Mouse (Mus musculus): Measurements from ENCODE around the gene Slc26a3. TPM values are rescaled to one million over a fixed set of nuclear protein-coding genes. Genes with fewer than 3 reads are reported as not detected.
"Not testable (repeated sequence)": the region's sequence is repeated elsewhere in the genome, so short reads cannot be mapped to it uniquely, and the experiment has no call there.

The Slc26a3 gene
- polyA plus RNA-seq, 1 experiment from 2014 or later, result 0.13 TPM

- H3K36me3 ChIP-seq (ENCODE audit: control insufficient read depth, insufficient read depth, low read length), result no peaks in the 10 kb centered on the region
- no peaks in the 10 kb centered on the region for H3K9me3 ChIP-seq (ENCODE audit: control insufficient read depth, low read length)
- H3K27me3 ChIP-seq (ENCODE audit: control insufficient read depth, insufficient read depth, low read depth, low read length), result no peaks in the 10 kb centered on the region
- no peak overlapping the region for H3K9ac ChIP-seq (ENCODE audit: low read length)
- H3K4me1 ChIP-seq (replicated peaks; ENCODE audit: control insufficient read depth, insufficient read depth, low read length), result no peaks in the 10 kb centered on the region; the same call in 1 of the 2 replicates
- no peak overlapping the region for H3K4me3 ChIP-seq (ENCODE audit: low read length)
- no peak overlapping the region for H3K4me2 ChIP-seq (ENCODE audit: low read depth, low read length)
- 91% methylated on average over 9 of the region's 9 CpGs for WGBS
- no peak overlapping the region for H3K27ac ChIP-seq (ENCODE audit: low read length)
- ATAC-seq (ENCODE audit: low read depth), result no peak
Measured at GRCm38 (mm10) chr12:31456271-31456670, 65.6 kb downstream of the Slc26a3 start.

- 0 out of 2 replicates have a peak, but pooled peaks have one; percentile 45 for ATAC-seq (ENCODE audit: low read depth)
- Histone ChIP-seq H3K4me2 (ENCODE audit: low read depth, low read length) (no peak overlapping the region), H3K9me3 (ENCODE audit: control insufficient read depth, low read length) (no peaks in the 10 kb centered on the region), H3K36me3 (ENCODE audit: control insufficient read depth, insufficient read depth, low read length) (no peaks in the 10 kb centered on the region), H3K4me3 (ENCODE audit: low read length) (no peak overlapping the region), H3K4me1 (replicated peaks; ENCODE audit: control insufficient read depth, insufficient read depth, low read length) (no peaks in the 10 kb centered on the region; the same call in 1 of the 2 replicates), H3K27ac (ENCODE audit: low read length) (no peak overlapping the region), H3K27me3 (ENCODE audit: control insufficient read depth, insufficient read depth, low read depth, low read length) (no peaks in the 10 kb centered on the region), H3K9ac (ENCODE audit: low read length) (no peak overlapping the region)
- WGBS, result 53% methylated on average over 4 of the region's 4 CpGs
Measured at GRCm38 (mm10) chr12:31458474-31458873, 67.8 kb downstream of the Slc26a3 start.

GRCm38 (mm10) chr12:31460270-31460669, 69.6 kb downstream of the Slc26a3 start:
- H3K4me2 ChIP-seq (ENCODE audit: low read depth, low read length); H3K4me3 ChIP-seq (ENCODE audit: low read length); H3K36me3 ChIP-seq (ENCODE audit: control insufficient read depth, insufficient read depth, low read length); H3K27ac ChIP-seq (ENCODE audit: low read length); H3K9ac ChIP-seq (ENCODE audit: low read length); ATAC-seq (ENCODE audit: low read depth); H3K27me3 ChIP-seq (ENCODE audit: control insufficient read depth, insufficient read depth, low read depth, low read length); H3K4me1 ChIP-seq (replicated peaks; ENCODE audit: control insufficient read depth, insufficient read depth, low read length); H3K9me3 ChIP-seq (ENCODE audit: control insufficient read depth, low read length): not testable (repeated sequence)
- WGBS, result 35% methylated on average over 3 of the region's 3 CpGs

- 85% methylated on average over 9 of the region's 9 CpGs for WGBS
- Histone ChIP-seq H3K27ac (ENCODE audit: low read length) (no peak overlapping the region), H3K4me3 (ENCODE audit: low read length) (no peak overlapping the region), H3K4me1 (replicated peaks; ENCODE audit: control insufficient read depth, insufficient read depth, low read length) (no peaks in the 10 kb centered on the region; the same call in 1 of the 2 replicates), H3K4me2 (ENCODE audit: low read depth, low read length) (no peak overlapping the region), H3K9me3 (ENCODE audit: control insufficient read depth, low read length) (no peaks in the 10 kb centered on the region), H3K27me3 (ENCODE audit: control insufficient read depth, insufficient read depth, low read depth, low read length) (no peaks in the 10 kb centered on the region), H3K9ac (ENCODE audit: low read length) (no peak overlapping the region), H3K36me3 (ENCODE audit: control insufficient read depth, insufficient read depth, low read length) (no peaks in the 10 kb centered on the region)
- no peak for ATAC-seq (ENCODE audit: low read depth)
Measured at GRCm38 (mm10) chr12:31461371-31461770, 70.7 kb downstream of the Slc26a3 start.

- Histone ChIP-seq H3K27me3 (ENCODE audit: control insufficient read depth, insufficient read depth, low read depth, low read length) (no peaks in the 10 kb centered on the region), H3K9ac (ENCODE audit: low read length) (no peak overlapping the region), H3K4me2 (ENCODE audit: low read depth, low read length) (no peak overlapping the region), H3K36me3 (ENCODE audit: control insufficient read depth, insufficient read depth, low read length) (no peaks in the 10 kb centered on the region), H3K4me3 (ENCODE audit: low read length) (no peak overlapping the region), H3K9me3 (ENCODE audit: control insufficient read depth, low read length) (no peaks in the 10 kb centered on the region), H3K4me1 (replicated peaks; ENCODE audit: control insufficient read depth, insufficient read depth, low read length) (no peaks in the 10 kb centered on the region; the same call in 1 of the 2 replicates), H3K27ac (ENCODE audit: low read length) (no peak overlapping the region)
- ATAC-seq (ENCODE audit: low read depth), result no peak
- WGBS, result 68% methylated on average over 4 of the region's 4 CpGs
Measured at GRCm38 (mm10) chr12:31462615-31463014, 71.9 kb downstream of the Slc26a3 start.

- 89% methylated on average over 4 of the region's 6 CpGs for WGBS
- H3K36me3 ChIP-seq (ENCODE audit: control insufficient read depth, insufficient read depth, low read length); ATAC-seq (ENCODE audit: low read depth); H3K4me1 ChIP-seq (replicated peaks; ENCODE audit: control insufficient read depth, insufficient read depth, low read length); H3K4me3 ChIP-seq (ENCODE audit: low read length); H3K9ac ChIP-seq (ENCODE audit: low read length); H3K27me3 ChIP-seq (ENCODE audit: control insufficient read depth, insufficient read depth, low read depth, low read length); H3K4me2 ChIP-seq (ENCODE audit: low read depth, low read length); H3K9me3 ChIP-seq (ENCODE audit: control insufficient read depth, low read length); H3K27ac ChIP-seq (ENCODE audit: low read length): not testable (repeated sequence)
Measured at GRCm38 (mm10) chr12:31478182-31478581, 87.5 kb downstream of the Slc26a3 start.

GRCm38 (mm10) chr12:31486431-31486830, 95.8 kb downstream of the Slc26a3 start:
- no peak overlapping the region for H3K4me3 ChIP-seq (ENCODE audit: low read length)
- H3K27ac ChIP-seq (ENCODE audit: low read length), result no peak overlapping the region
- no peaks in the 10 kb centered on the region for H3K9me3 ChIP-seq (ENCODE audit: control insufficient read depth, low read length)
- WGBS, result 59% methylated on average over 6 of the region's 6 CpGs
- no peak overlapping the region for H3K9ac ChIP-seq (ENCODE audit: low read length)
- no peak for ATAC-seq (ENCODE audit: low read depth)
- no peak overlapping the region for H3K4me2 ChIP-seq (ENCODE audit: low read depth, low read length)
- H3K36me3 ChIP-seq (ENCODE audit: control insufficient read depth, insufficient read depth, low read length), result peaks cover 22% of the 10 kb centered on the region
- no peaks in the 10 kb centered on the region for H3K27me3 ChIP-seq (ENCODE audit: control insufficient read depth, insufficient read depth, low read depth, low read length)
- H3K4me1 ChIP-seq (replicated peaks; ENCODE audit: control insufficient read depth, insufficient read depth, low read length), result no peaks in the 10 kb centered on the region

- peak overlapping the region; percentile 93 for H3K9ac ChIP-seq (ENCODE audit: low read length)
- H3K27ac ChIP-seq (ENCODE audit: low read length), result peak overlapping the region; percentile 90
- H3K9me3 ChIP-seq (ENCODE audit: control insufficient read depth, low read length), result no peaks in the 10 kb centered on the region
- H3K4me2 ChIP-seq (ENCODE audit: low read depth, low read length), result peak overlapping the region; percentile 89
- H3K4me3 ChIP-seq (ENCODE audit: low read length), result peak overlapping the region; percentile 95
- WGBS, result under 1% methylated on average over 25 of the region's 25 CpGs
- ATAC-seq (ENCODE audit: low read depth), result no peak
- H3K36me3 ChIP-seq (ENCODE audit: control insufficient read depth, insufficient read depth, low read length), result peaks cover 4% of the 10 kb centered on the region
- peaks cover 12% of the 10 kb centered on the region for H3K4me1 ChIP-seq (replicated peaks; ENCODE audit: control insufficient read depth, insufficient read depth, low read length)
- H3K27me3 ChIP-seq (ENCODE audit: control insufficient read depth, insufficient read depth, low read depth, low read length), result no peaks in the 10 kb centered on the region
Measured at GRCm38 (mm10) chr12:31498936-31499313, 108.3 kb downstream of the Slc26a3 start.

- H3K9me3 ChIP-seq (ENCODE audit: control insufficient read depth, low read length), result no peaks in the 10 kb centered on the region
- peak within 1 kb of the TSS; percentile 93 for H3K9ac ChIP-seq (ENCODE audit: low read length)
- H3K4me3 ChIP-seq (ENCODE audit: low read length), result peak within 1 kb of the TSS; percentile 95
- peak; percentile 99 for ATAC-seq (ENCODE audit: low read depth)
- H3K4me2 ChIP-seq (ENCODE audit: low read depth, low read length), result peak within 1 kb of the TSS; percentile 89
- no peaks in the 10 kb centered on the region for H3K36me3 ChIP-seq (ENCODE audit: control insufficient read depth, insufficient read depth, low read length)
- H3K4me1 ChIP-seq (replicated peaks; ENCODE audit: control insufficient read depth, insufficient read depth, low read length), result peaks cover 12% of the 10 kb centered on the region
- WGBS, result under 1% methylated on average over 66 of the region's 68 CpGs
- H3K27ac ChIP-seq (ENCODE audit: low read length), result peak within 1 kb of the TSS; percentile 90
- H3K27me3 ChIP-seq (ENCODE audit: control insufficient read depth, insufficient read depth, low read depth, low read length), result no peaks in the 10 kb centered on the region
Measured at GRCm38 (mm10) chr12:31499314-31500131, 108.9 kb downstream of the Slc26a3 start, which contains the start of gene Cbll1. Gene Cbll1, minus strand, starts transcription at chr12:31499616.

Measured in lung, embryonic 16.5 days (tissue).